Mouse (Mus musculus) limb, embryonic 14.5 days (tissue): ENCODE results near the gene Filip1l. TPM values are rescaled to one million over a fixed set of nuclear protein-coding genes. Genes with fewer than 3 reads are reported as not detected.

Source experiments
- ATAC-seq: fragments of 200-750 bp; cut with Nextera tagmentation; 2 replicates; pipeline ENCODE4 v1.8.0; 2017; ENCODE audit warnings: low read depth, moderate number of reproducible peaks, moderate TSS enrichment; ENCODE audit not compliant: low FRiP score
- DNase-seq: peaks from one replicate; pipeline ENCODE4 v3.0.0-alpha.2; 2015; ENCODE audit warnings: low spot score
- H3K27ac ChIP-seq: fragments of 300-500 bp; sonication (generic); replicated peaks from 2 replicates; pipeline ENCODE4 v1.5.1; 2014; ENCODE audit warnings: low read depth, mild to moderate bottlenecking, low read length, moderate library complexity, mixed read lengths
- H3K27me3 ChIP-seq: fragments of 300-500 bp; sonication (generic); 2 replicates; pipeline ENCODE4 v1.6.1; 2014; ENCODE audit warnings: low read length, mixed read lengths; ENCODE audit not compliant: control insufficient read depth, insufficient read depth
- H3K36me3 ChIP-seq: fragments of 300-500 bp; sonication (generic); 2 replicates; pipeline ENCODE4 v1.6.1; 2014; ENCODE audit warnings: mild to moderate bottlenecking, low read length, moderate library complexity, mixed read lengths; ENCODE audit not compliant: control insufficient read depth, insufficient read depth
- H3K4me1 ChIP-seq: fragments of 300-500 bp; sonication (generic); 2 replicates; pipeline ENCODE4 v1.6.1; 2014; ENCODE audit warnings: antibody characterized with exemption, low read length, mixed read lengths; ENCODE audit not compliant: control insufficient read depth, insufficient read depth
- H3K4me2 ChIP-seq: fragments of 300-500 bp; sonication (generic); replicated peaks from 2 replicates; pipeline ENCODE4 v1.6.1; 2014; ENCODE audit warnings: low read depth, mild to moderate bottlenecking, low read length, moderate library complexity; ENCODE audit not compliant: severe bottlenecking
- H3K4me3 ChIP-seq: fragments of 300-500 bp; sonication (generic); replicated peaks from 2 replicates; pipeline ENCODE4 v1.5.1; 2014; ENCODE audit warnings: low read length
- H3K9ac ChIP-seq: fragments of 300-500 bp; sonication (generic); 2 replicates; pipeline ENCODE4 v1.6.1; 2014; ENCODE audit warnings: mild to moderate bottlenecking, low read depth, low read length, moderate library complexity; ENCODE audit not compliant: severe bottlenecking
- H3K9me3 ChIP-seq: fragments of 300-500 bp; sonication (generic); 2 replicates; pipeline ENCODE4 v1.6.1; 2016; ENCODE audit warnings: low read length; ENCODE audit not compliant: control insufficient read depth
- POLR2A ChIP-seq: fragments of 200-500 bp; IDR thresholded peaks from 2 replicates; pipeline ENCODE4 v1.8.0; 2012; ENCODE audit warnings: inconsistent platforms, mild to moderate bottlenecking, moderate library complexity, borderline replicate concordance; ENCODE audit not compliant: insufficient read depth, insufficient read length; ENCODE audit errors: extremely low read depth
- WGBS: fragments of 180-500 bp; shearing (Covaris S2); extraction: QIAGEN DNeasy Blood & Tissue Kit; methylation state at CpG from one replicate; pipeline ENCODE4 v1.1.7; 2014; 5-methylcytosine and 5-hydroxymethylcytosine counted together
- polyA plus RNA-seq, 2 experiments: library from polyadenylated mRNA; depleted of rRNA in 1 of 2; stranded (reverse) in 1 of 2; unstranded in 1 of 2; fragments of >200 nt; fragmentation: Nextera tagmentation in 1 of 2; extraction: Ambion mirVana in 1 of 2; gene quantifications; 2 replicates each; pipeline versions ENCODE4 v1.2.1 to v1.2.3; 2012 to 2014

Gene Filip1l
- polyA plus RNA-seq, 2 experiments = 30.3 to 43.9 TPM

GRCm38 (mm10) chr16:57570789-57571311, 218.0 kb downstream of the Filip1l start:
- Histone ChIP-seq H3K4me3 (no peak overlapping the region), H3K36me3 (peaks cover 37% of the 10 kb centered on the region), H3K4me1 (0 out of 2 replicates have a peak, but pooled peaks cover 10% of the 10 kb centered on the region), H3K27me3 (no peaks in the 10 kb centered on the region), H3K4me2 (no peak overlapping the region), H3K9ac (no peak overlapping the region), H3K27ac (no peak overlapping the region), H3K9me3 (no peaks in the 10 kb centered on the region)
- TF ChIP-seq POLR2A = no peak
- ATAC-seq (no peak), DNase-seq (no peak)
- WGBS = 82% methylated on average over 5 of the region's 5 CpGs

DNA sequence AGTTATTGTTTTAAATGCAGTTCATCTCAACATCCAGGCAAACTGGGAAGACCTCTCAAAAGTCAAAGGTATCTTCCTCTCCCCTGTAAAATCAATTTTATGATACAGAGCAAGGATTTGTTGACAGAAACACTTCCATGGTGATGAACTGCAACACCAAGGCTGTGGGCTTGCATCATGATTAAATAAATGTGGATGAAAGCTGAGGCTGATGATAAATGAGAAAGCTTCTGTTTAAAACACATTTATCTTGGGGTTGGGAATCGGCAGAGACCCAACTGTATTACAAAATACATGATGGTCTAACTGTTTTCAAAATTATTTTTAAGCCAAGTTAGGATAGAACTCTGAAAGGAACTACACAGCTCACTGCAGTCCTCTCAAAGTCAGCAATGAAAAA, 220.9 kb downstream of the Filip1l start:
- no peak overlapping the region for H3K27ac ChIP-seq

DNA sequence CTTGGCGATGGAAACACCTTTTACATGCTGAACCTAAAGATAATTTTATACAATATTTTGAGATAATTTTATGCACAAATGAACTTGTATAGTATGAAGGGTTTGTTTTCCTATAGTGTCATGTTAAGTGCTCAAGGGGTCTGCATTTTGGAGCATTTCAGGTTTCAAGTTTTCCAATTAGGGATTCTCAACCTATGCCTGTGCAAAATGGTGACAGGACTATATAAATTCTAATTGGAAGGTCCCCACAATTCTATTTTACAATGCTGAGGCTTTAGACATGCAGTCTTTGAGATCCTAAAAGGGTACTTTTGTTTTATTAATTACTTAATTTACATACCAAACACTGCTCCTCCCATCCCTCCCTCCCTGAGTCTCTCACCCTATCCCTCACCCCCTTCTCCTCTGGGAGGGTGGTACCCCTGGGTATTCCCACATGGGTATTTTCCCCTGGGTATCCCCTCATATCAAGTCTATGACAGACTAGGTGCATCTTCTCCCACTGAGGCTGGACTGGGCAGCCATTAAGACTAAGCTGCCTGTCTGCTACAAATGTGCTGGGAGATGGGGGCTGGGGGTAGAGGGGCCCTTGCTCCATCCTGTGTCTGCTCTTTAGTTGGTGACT, 223.0 kb downstream of the Filip1l start:
- Histone ChIP-seq H3K27ac (no peak overlapping the region), H3K27me3 (no peaks in the 10 kb centered on the region), H3K9ac (no peak overlapping the region), H3K36me3 (peaks cover 20% of the 10 kb centered on the region), H3K4me1 (0 out of 2 replicates have a peak, but pooled peaks cover 10% of the 10 kb centered on the region), H3K9me3 (no peaks in the 10 kb centered on the region), H3K4me2 (no peak overlapping the region), H3K4me3 (no peak overlapping the region)
- 96% methylated on average over 1 of the region's 1 CpGs for WGBS
- ATAC-seq = no peak
- DNase-seq = no peak
- TF ChIP-seq POLR2A = no peak

More for the DNA sequence above, 220.9 kb downstream of the Filip1l start:
- Histone ChIP-seq H3K4me1 (0 out of 2 replicates have a peak, but pooled peaks cover 10% of the 10 kb centered on the region), H3K36me3 (peaks cover 33% of the 10 kb centered on the region), H3K9ac (no peak overlapping the region), H3K4me2 (no peak overlapping the region), H3K4me3 (no peak overlapping the region), H3K27me3 (no peaks in the 10 kb centered on the region), H3K9me3 (no peaks in the 10 kb centered on the region)
- DNase-seq (no peak), ATAC-seq (no peak)
- no peak for TF ChIP-seq POLR2A
- WGBS = 87% methylated on average over 1 of the region's 1 CpGs

DNA sequence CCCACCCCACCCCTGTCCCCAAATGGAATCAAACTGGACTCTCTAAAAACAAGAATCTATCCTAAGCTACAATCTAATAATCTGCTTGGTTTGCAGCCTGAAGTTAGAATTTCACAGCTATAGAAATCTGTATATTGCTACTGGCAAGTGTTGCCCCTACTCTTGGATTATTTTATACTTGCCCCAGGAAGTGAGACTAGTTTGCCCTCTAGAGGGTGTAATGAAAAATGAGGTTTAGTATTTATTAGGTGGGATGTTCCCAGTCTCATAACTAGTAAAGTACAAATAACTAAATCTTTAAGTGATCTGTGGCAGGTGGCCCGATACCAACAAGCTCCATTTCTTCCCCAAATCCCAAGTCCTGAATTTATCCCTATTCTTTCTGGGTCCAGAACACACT, 224.6 kb downstream of the Filip1l start:
- TF ChIP-seq POLR2A = no peak
- H3K4me3 ChIP-seq = no peak overlapping the region
- H3K27ac ChIP-seq = no peak overlapping the region
- no peak overlapping the region for H3K4me2 ChIP-seq
- ATAC-seq = no peak
- 0 out of 2 replicates have a peak, but pooled peaks cover 7% of the 10 kb centered on the region for H3K4me1 ChIP-seq
- no peak for DNase-seq
- no peaks in the 10 kb centered on the region for H3K27me3 ChIP-seq
- WGBS = 88% methylated on average over 1 of the region's 1 CpGs
- no peaks in the 10 kb centered on the region for H3K9me3 ChIP-seq
- peaks cover 6% of the 10 kb centered on the region; the same call in 1 of the 2 replicates for H3K36me3 ChIP-seq
- no peak overlapping the region for H3K9ac ChIP-seq

DNA sequence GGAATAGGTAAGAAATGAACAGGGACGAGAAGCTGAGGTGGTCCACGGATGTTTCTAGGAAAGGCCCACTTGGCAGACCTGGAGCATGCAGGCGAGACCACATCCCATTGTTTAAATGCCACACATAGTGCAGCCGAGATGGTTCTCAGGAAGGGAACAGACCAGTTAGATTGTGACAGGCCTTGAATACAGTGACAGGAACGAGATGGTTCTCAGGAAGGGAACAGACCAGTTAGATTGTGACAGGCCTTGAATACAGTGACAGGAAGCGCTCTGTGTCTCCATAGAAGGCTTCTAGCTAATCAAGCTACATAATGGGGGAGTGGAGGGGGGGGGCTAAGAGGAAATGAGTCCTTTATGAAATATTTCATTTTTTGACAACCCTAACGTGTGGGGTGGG, 227.1 kb downstream of the Filip1l start:
- Histone ChIP-seq H3K9ac (no peak overlapping the region), H3K4me2 (no peak overlapping the region), H3K9me3 (no peaks in the 10 kb centered on the region), H3K4me1 (no peaks in the 10 kb centered on the region; the same call in 1 of the 2 replicates), H3K36me3 (no peaks in the 10 kb centered on the region), H3K27ac (no peak overlapping the region), H3K4me3 (no peak overlapping the region), H3K27me3 (no peaks in the 10 kb centered on the region)
- ATAC-seq (no peak), DNase-seq (no peak)
- WGBS = 72% methylated on average over 7 of the region's 7 CpGs
- no peak for TF ChIP-seq POLR2A
